Mouse (Mus musculus): ENCODE data around the gene Epha2.

Epha2 gene

GRCm38 (mm10) chr4:141304223-141304611 lies 3.2 kb downstream of the Epha2 start:
- Histone ChIP-seq H3K27me3 (ENCODE audit: control insufficient read depth, insufficient read depth, low read length, poor library complexity, severe bottlenecking) (no peaks in the 10 kb centered on the region), H3K36me3 (ENCODE audit: control insufficient read depth, insufficient read depth, low read length, poor library complexity, severe bottlenecking) (no peaks in the 10 kb centered on the region)
- DNase-seq (ENCODE audit: low read depth, low spot score) = peak; percentile 19

- H3K27me3 ChIP-seq (ENCODE audit: control insufficient read depth, insufficient read depth, low read length, poor library complexity, severe bottlenecking) = no peaks in the 10 kb centered on the region
- no peak for DNase-seq (ENCODE audit: low read depth, low spot score)
- no peaks in the 10 kb centered on the region for H3K36me3 ChIP-seq (ENCODE audit: control insufficient read depth, insufficient read depth, low read length, poor library complexity, severe bottlenecking)
Observed at GRCm38 (mm10) chr4:141306057-141306456, 5.0 kb downstream of the Epha2 start.

- H3K36me3 ChIP-seq (ENCODE audit: control insufficient read depth, insufficient read depth, low read length, poor library complexity, severe bottlenecking) = no peaks in the 10 kb centered on the region
- no peak for DNase-seq (ENCODE audit: low read depth, low spot score)
- no peaks in the 10 kb centered on the region for H3K27me3 ChIP-seq (ENCODE audit: control insufficient read depth, insufficient read depth, low read length, poor library complexity, severe bottlenecking)
Observed at GRCm38 (mm10) chr4:141308381-141308780, 7.3 kb downstream of the Epha2 start.

- no peak for DNase-seq (ENCODE audit: low read depth, low spot score)
- Histone ChIP-seq H3K36me3 (ENCODE audit: control insufficient read depth, insufficient read depth, low read length, poor library complexity, severe bottlenecking) (no peaks in the 10 kb centered on the region), H3K27me3 (ENCODE audit: control insufficient read depth, insufficient read depth, low read length, poor library complexity, severe bottlenecking) (no peaks in the 10 kb centered on the region)
Observed at GRCm38 (mm10) chr4:141308857-141309772, 8.1 kb downstream of the Epha2 start.

GRCm38 (mm10) chr4:141309773-141310145 lies 8.7 kb downstream of the Epha2 start:
- DNase-seq (ENCODE audit: low read depth, low spot score) = no peak

GRCm38 (mm10) chr4:141310191-141310606 lies 9.2 kb downstream of the Epha2 start:
- H3K27me3 ChIP-seq (ENCODE audit: control insufficient read depth, insufficient read depth, low read length, poor library complexity, severe bottlenecking) = no peaks in the 10 kb centered on the region
- no peak for DNase-seq (ENCODE audit: low read depth, low spot score)
- no peaks in the 10 kb centered on the region for H3K36me3 ChIP-seq (ENCODE audit: control insufficient read depth, insufficient read depth, low read length, poor library complexity, severe bottlenecking)

More at GRCm38 (mm10) chr4:141309773-141310145, 8.7 kb downstream of the Epha2 start:
- Histone ChIP-seq H3K36me3 (ENCODE audit: control insufficient read depth, insufficient read depth, low read length, poor library complexity, severe bottlenecking) (no peaks in the 10 kb centered on the region), H3K27me3 (ENCODE audit: control insufficient read depth, insufficient read depth, low read length, poor library complexity, severe bottlenecking) (no peaks in the 10 kb centered on the region)

- Histone ChIP-seq H3K27me3 (ENCODE audit: control insufficient read depth, insufficient read depth, low read length, poor library complexity, severe bottlenecking) (no peaks in the 10 kb centered on the region), H3K36me3 (ENCODE audit: control insufficient read depth, insufficient read depth, low read length, poor library complexity, severe bottlenecking) (no peaks in the 10 kb centered on the region)
- DNase-seq (ENCODE audit: low read depth, low spot score) = no peak
Observed at GRCm38 (mm10) chr4:141311078-141311477, 10.0 kb downstream of the Epha2 start.

GRCm38 (mm10) chr4:141311506-141311905 lies 10.5 kb downstream of the Epha2 start:
- H3K36me3 ChIP-seq (ENCODE audit: control insufficient read depth, insufficient read depth, low read length, poor library complexity, severe bottlenecking) = no peaks in the 10 kb centered on the region
- H3K27me3 ChIP-seq (ENCODE audit: control insufficient read depth, insufficient read depth, low read length, poor library complexity, severe bottlenecking) = no peaks in the 10 kb centered on the region
- no peak for DNase-seq (ENCODE audit: low read depth, low spot score)

GRCm38 (mm10) chr4:141311908-141312307 lies 10.9 kb downstream of the Epha2 start:
- no peaks in the 10 kb centered on the region for H3K36me3 ChIP-seq (ENCODE audit: control insufficient read depth, insufficient read depth, low read length, poor library complexity, severe bottlenecking)
- no peak for DNase-seq (ENCODE audit: low read depth, low spot score)
- H3K27me3 ChIP-seq (ENCODE audit: control insufficient read depth, insufficient read depth, low read length, poor library complexity, severe bottlenecking) = no peaks in the 10 kb centered on the region

GRCm38 (mm10) chr4:141312513-141313131 lies 11.6 kb downstream of the Epha2 start:
- no peaks in the 10 kb centered on the region for H3K27me3 ChIP-seq (ENCODE audit: control insufficient read depth, insufficient read depth, low read length, poor library complexity, severe bottlenecking)
- DNase-seq (ENCODE audit: low read depth, low spot score) = no peak
- no peaks in the 10 kb centered on the region for H3K36me3 ChIP-seq (ENCODE audit: control insufficient read depth, insufficient read depth, low read length, poor library complexity, severe bottlenecking)

GRCm38 (mm10) chr4:141313481-141313880 lies 12.4 kb downstream of the Epha2 start:
- Histone ChIP-seq H3K27me3 (ENCODE audit: control insufficient read depth, insufficient read depth, low read length, poor library complexity, severe bottlenecking) (no peaks in the 10 kb centered on the region), H3K36me3 (ENCODE audit: control insufficient read depth, insufficient read depth, low read length, poor library complexity, severe bottlenecking) (no peaks in the 10 kb centered on the region)
- no peak for DNase-seq (ENCODE audit: low read depth, low spot score)

- DNase-seq (ENCODE audit: low read depth, low spot score) = no peak
- H3K27me3 ChIP-seq (ENCODE audit: control insufficient read depth, insufficient read depth, low read length, poor library complexity, severe bottlenecking) = no peaks in the 10 kb centered on the region
- H3K36me3 ChIP-seq (ENCODE audit: control insufficient read depth, insufficient read depth, low read length, poor library complexity, severe bottlenecking) = no peaks in the 10 kb centered on the region
Observed at GRCm38 (mm10) chr4:141313924-141314323, 12.9 kb downstream of the Epha2 start.

GRCm38 (mm10) chr4:141314745-141315144 lies 13.7 kb downstream of the Epha2 start:
- no peaks in the 10 kb centered on the region for H3K36me3 ChIP-seq (ENCODE audit: control insufficient read depth, insufficient read depth, low read length, poor library complexity, severe bottlenecking)

GRCm38 (mm10) chr4:141316023-141316422 lies 15.0 kb downstream of the Epha2 start:
- H3K27me3 ChIP-seq (ENCODE audit: control insufficient read depth, insufficient read depth, low read length, poor library complexity, severe bottlenecking) = no peaks in the 10 kb centered on the region
- DNase-seq (ENCODE audit: low read depth, low spot score) = no peak
- H3K36me3 ChIP-seq (ENCODE audit: control insufficient read depth, insufficient read depth, low read length, poor library complexity, severe bottlenecking) = no peaks in the 10 kb centered on the region

More at GRCm38 (mm10) chr4:141314745-141315144, 13.7 kb downstream of the Epha2 start:
- no peaks in the 10 kb centered on the region for H3K27me3 ChIP-seq (ENCODE audit: control insufficient read depth, insufficient read depth, low read length, poor library complexity, severe bottlenecking)
- DNase-seq (ENCODE audit: low read depth, low spot score) = no peak

- no peaks in the 10 kb centered on the region for H3K36me3 ChIP-seq (ENCODE audit: control insufficient read depth, insufficient read depth, low read length, poor library complexity, severe bottlenecking)
- no peak for DNase-seq (ENCODE audit: low read depth, low spot score)
- H3K27me3 ChIP-seq (ENCODE audit: control insufficient read depth, insufficient read depth, low read length, poor library complexity, severe bottlenecking) = no peaks in the 10 kb centered on the region
Observed at GRCm38 (mm10) chr4:141316498-141317180, 15.6 kb downstream of the Epha2 start.
